Mouse (Mus musculus): Measurements from ENCODE around the gene Ugt2b34. TPM values are rescaled to one million over a fixed set of nuclear protein-coding genes. Genes with fewer than 3 reads are reported as not detected.
"Not testable (repeated sequence)": the region's sequence is repeated elsewhere in the genome, so short reads cannot be mapped to it uniquely, and the experiment has no call there.

The Ugt2b34 gene
- polyA plus RNA-seq, 1 experiment, result not detected

DNA sequence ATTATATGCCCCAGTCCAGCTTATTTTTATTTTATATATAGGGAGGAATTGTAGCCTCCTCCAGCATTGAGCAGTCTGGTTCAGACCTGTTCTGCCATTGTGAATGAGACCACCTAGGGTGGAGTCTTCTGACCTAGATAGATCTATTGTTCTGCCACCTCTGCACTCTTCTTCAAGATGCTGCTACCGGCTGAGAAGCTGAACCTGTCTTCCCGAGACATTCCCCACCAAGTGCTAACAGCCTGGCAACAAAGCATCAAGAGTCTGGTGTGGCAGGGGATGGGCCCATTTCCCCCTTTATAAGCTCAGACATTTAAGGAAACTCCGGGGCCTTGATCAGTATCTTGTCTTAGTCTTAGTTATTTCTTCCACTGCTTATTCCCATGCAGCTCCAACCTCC, 48.4 kb downstream of the Ugt2b34 start:
- Histone ChIP-seq H3ac (ENCODE audit: control insufficient read depth, insufficient read length, low read depth) (no peak overlapping the region), H3K36me3 (ENCODE audit: control insufficient read depth, insufficient read depth) (no peaks in the 10 kb centered on the region), H3K27me3 (ENCODE audit: control insufficient read depth, insufficient read depth, insufficient read length) (no peaks in the 10 kb centered on the region), H3K79me3 (ENCODE audit: low read depth) (no peaks in the 10 kb centered on the region), H3K4me3 (ENCODE audit: insufficient read depth, poor library complexity, severe bottlenecking) (no peak overlapping the region), H3K79me2 (ENCODE audit: control insufficient read depth, insufficient read depth) (no peaks in the 10 kb centered on the region)
- TF ChIP-seq MYOD1 (IDR thresholded peaks at IDR 0.05; ENCODE audit: control insufficient read depth, insufficient read length, low read depth) (no peak), CEBPB (IDR thresholded peaks at IDR 0.05; ENCODE audit: low read depth) (no peak), USF1 (IDR thresholded peaks at IDR 0.05; ENCODE audit: low read depth) (no peak), MAX (IDR thresholded peaks at IDR 0.05) (no peak), CTCF (IDR thresholded peaks at IDR 0.05; ENCODE audit: control insufficient read depth, insufficient read depth, insufficient read length) (no peak), FOSL1 (IDR thresholded peaks at IDR 0.05; ENCODE audit: insufficient read depth, low read length, poor library complexity, severe bottlenecking) (no peak), MYOG (IDR thresholded peaks at IDR 0.05; ENCODE audit: control insufficient read depth, extremely low read depth, insufficient read length) (no peak)

GRCm38 (mm10) chr5:86857682-86858081, 49.1 kb downstream of the Ugt2b34 start:
- no peaks in the 10 kb centered on the region for H3K36me3 ChIP-seq (ENCODE audit: control insufficient read depth, insufficient read depth)
- H3K27me3 ChIP-seq (ENCODE audit: control insufficient read depth, insufficient read depth, insufficient read length), result no peaks in the 10 kb centered on the region
- no peak overlapping the region for H3K4me3 ChIP-seq (ENCODE audit: insufficient read depth, poor library complexity, severe bottlenecking)
- no peak for TF ChIP-seq CEBPB (IDR thresholded peaks at IDR 0.05; ENCODE audit: low read depth)
- no peak for TF ChIP-seq CTCF (IDR thresholded peaks at IDR 0.05; ENCODE audit: control insufficient read depth, insufficient read depth, insufficient read length)
- no peak for TF ChIP-seq FOSL1 (IDR thresholded peaks at IDR 0.05; ENCODE audit: insufficient read depth, low read length, poor library complexity, severe bottlenecking)
- TF ChIP-seq MYOG (IDR thresholded peaks at IDR 0.05; ENCODE audit: control insufficient read depth, extremely low read depth, insufficient read length), result no peak
- no peak for TF ChIP-seq MAX (IDR thresholded peaks at IDR 0.05)
- no peak for TF ChIP-seq MYOD1 (IDR thresholded peaks at IDR 0.05; ENCODE audit: control insufficient read depth, insufficient read length, low read depth)
- no peak for TF ChIP-seq USF1 (IDR thresholded peaks at IDR 0.05; ENCODE audit: low read depth)
- no peaks in the 10 kb centered on the region for H3K79me3 ChIP-seq (ENCODE audit: low read depth)
- H3K79me2 ChIP-seq (ENCODE audit: control insufficient read depth, insufficient read depth), result no peaks in the 10 kb centered on the region
- no peak overlapping the region for H3ac ChIP-seq (ENCODE audit: control insufficient read depth, insufficient read length, low read depth)

GRCm38 (mm10) chr5:86856505-86856904, 50.2 kb downstream of the Ugt2b34 start:
- not testable (repeated sequence) for H3K36me3 ChIP-seq (ENCODE audit: control insufficient read depth, insufficient read depth); H3K27me3 ChIP-seq (ENCODE audit: control insufficient read depth, insufficient read depth, insufficient read length); H3K79me2 ChIP-seq (ENCODE audit: control insufficient read depth, insufficient read depth); H3K4me3 ChIP-seq (ENCODE audit: insufficient read depth, poor library complexity, severe bottlenecking); H3ac ChIP-seq (ENCODE audit: control insufficient read depth, insufficient read length, low read depth); H3K79me3 ChIP-seq (ENCODE audit: low read depth)

DNA sequence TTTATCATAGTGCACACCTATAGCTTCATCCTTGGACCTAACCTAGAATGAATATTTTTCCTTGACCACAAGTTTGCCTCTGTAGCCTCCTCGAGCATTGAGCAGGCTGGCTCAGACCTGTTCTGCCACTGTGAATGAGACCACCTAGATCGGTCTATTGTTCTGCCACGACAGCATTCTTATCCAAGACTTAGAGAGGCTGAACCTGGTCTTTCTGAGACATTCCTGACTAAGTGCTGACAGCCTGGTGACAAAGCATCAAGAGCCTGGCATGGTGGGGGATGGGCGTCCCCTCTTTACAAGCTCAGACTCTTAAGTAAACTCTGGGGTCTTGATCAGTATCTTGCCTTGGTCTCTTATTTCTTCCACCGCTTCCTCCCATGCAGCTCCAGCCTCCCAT, 55.1 kb downstream of the Ugt2b34 start:
- no peaks in the 10 kb centered on the region for H3K79me2 ChIP-seq (ENCODE audit: control insufficient read depth, insufficient read depth)
- TF ChIP-seq USF1 (IDR thresholded peaks at IDR 0.05; ENCODE audit: low read depth) (no peak), CEBPB (IDR thresholded peaks at IDR 0.05; ENCODE audit: low read depth) (no peak), CTCF (IDR thresholded peaks at IDR 0.05; ENCODE audit: control insufficient read depth, insufficient read depth, insufficient read length) (no peak), MYOG (IDR thresholded peaks at IDR 0.05; ENCODE audit: control insufficient read depth, extremely low read depth, insufficient read length) (no peak), MYOD1 (IDR thresholded peaks at IDR 0.05; ENCODE audit: control insufficient read depth, insufficient read length, low read depth) (no peak), FOSL1 (IDR thresholded peaks at IDR 0.05; ENCODE audit: insufficient read depth, low read length, poor library complexity, severe bottlenecking) (no peak), MAX (IDR thresholded peaks at IDR 0.05) (no peak)
- H3K36me3 ChIP-seq (ENCODE audit: control insufficient read depth, insufficient read depth), result no peaks in the 10 kb centered on the region
- no peak overlapping the region for H3K4me3 ChIP-seq (ENCODE audit: insufficient read depth, poor library complexity, severe bottlenecking)
- no peaks in the 10 kb centered on the region for H3K79me3 ChIP-seq (ENCODE audit: low read depth)
- H3K27me3 ChIP-seq (ENCODE audit: control insufficient read depth, insufficient read depth, insufficient read length), result no peaks in the 10 kb centered on the region
- no peak overlapping the region for H3ac ChIP-seq (ENCODE audit: control insufficient read depth, insufficient read length, low read depth)

- Histone ChIP-seq H3K79me2 (ENCODE audit: control insufficient read depth, insufficient read depth) (no peaks in the 10 kb centered on the region), H3K27me3 (ENCODE audit: control insufficient read depth, insufficient read depth, insufficient read length) (no peaks in the 10 kb centered on the region), H3K36me3 (ENCODE audit: control insufficient read depth, insufficient read depth) (no peaks in the 10 kb centered on the region), H3K4me3 (ENCODE audit: insufficient read depth, poor library complexity, severe bottlenecking) (no peak overlapping the region), H3ac (ENCODE audit: control insufficient read depth, insufficient read length, low read depth) (no peak overlapping the region), H3K79me3 (ENCODE audit: low read depth) (no peaks in the 10 kb centered on the region)
- TF ChIP-seq USF1 (IDR thresholded peaks at IDR 0.05; ENCODE audit: low read depth) (no peak), CTCF (IDR thresholded peaks at IDR 0.05; ENCODE audit: control insufficient read depth, insufficient read depth, insufficient read length) (no peak), FOSL1 (IDR thresholded peaks at IDR 0.05; ENCODE audit: insufficient read depth, low read length, poor library complexity, severe bottlenecking) (no peak), MYOD1 (IDR thresholded peaks at IDR 0.05; ENCODE audit: control insufficient read depth, insufficient read length, low read depth) (no peak), CEBPB (IDR thresholded peaks at IDR 0.05; ENCODE audit: low read depth) (no peak), MAX (IDR thresholded peaks at IDR 0.05) (no peak), MYOG (IDR thresholded peaks at IDR 0.05; ENCODE audit: control insufficient read depth, extremely low read depth, insufficient read length) (no peak)
Observed at GRCm38 (mm10) chr5:86850104-86850503, 56.6 kb downstream of the Ugt2b34 start.

DNA sequence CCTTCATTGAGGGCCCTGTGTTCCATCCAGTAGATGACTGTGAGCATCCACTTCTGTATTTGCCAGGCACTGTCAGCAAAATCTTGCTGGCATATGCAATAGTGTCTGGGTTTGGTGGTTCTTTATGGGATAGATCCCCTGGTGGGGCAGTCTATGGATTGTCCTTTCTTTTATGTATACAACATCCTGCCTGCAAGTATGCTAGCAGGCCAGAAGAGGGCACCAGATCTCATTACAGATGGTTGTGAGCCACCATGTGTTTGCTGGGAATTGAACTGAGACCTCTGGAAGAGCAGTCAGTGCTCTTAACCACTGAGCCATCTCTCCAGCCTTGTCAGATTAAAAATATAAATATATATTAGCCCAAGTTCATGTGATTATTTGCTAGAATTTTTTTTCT, 65.5 kb downstream of the Ugt2b34 start:
- H3ac ChIP-seq (ENCODE audit: control insufficient read depth, insufficient read length, low read depth); H3K4me3 ChIP-seq (ENCODE audit: insufficient read depth, poor library complexity, severe bottlenecking); H3K79me3 ChIP-seq (ENCODE audit: low read depth); H3K79me2 ChIP-seq (ENCODE audit: control insufficient read depth, insufficient read depth); H3K27me3 ChIP-seq (ENCODE audit: control insufficient read depth, insufficient read depth, insufficient read length): not testable (repeated sequence)
- peaks cover 16% of the 10 kb centered on the region for H3K36me3 ChIP-seq (ENCODE audit: control insufficient read depth, insufficient read depth)

All from C2C12 (cell line).